ENCODE assay signal across 8 mouse cellular contexts in the genomic region with DNA sequence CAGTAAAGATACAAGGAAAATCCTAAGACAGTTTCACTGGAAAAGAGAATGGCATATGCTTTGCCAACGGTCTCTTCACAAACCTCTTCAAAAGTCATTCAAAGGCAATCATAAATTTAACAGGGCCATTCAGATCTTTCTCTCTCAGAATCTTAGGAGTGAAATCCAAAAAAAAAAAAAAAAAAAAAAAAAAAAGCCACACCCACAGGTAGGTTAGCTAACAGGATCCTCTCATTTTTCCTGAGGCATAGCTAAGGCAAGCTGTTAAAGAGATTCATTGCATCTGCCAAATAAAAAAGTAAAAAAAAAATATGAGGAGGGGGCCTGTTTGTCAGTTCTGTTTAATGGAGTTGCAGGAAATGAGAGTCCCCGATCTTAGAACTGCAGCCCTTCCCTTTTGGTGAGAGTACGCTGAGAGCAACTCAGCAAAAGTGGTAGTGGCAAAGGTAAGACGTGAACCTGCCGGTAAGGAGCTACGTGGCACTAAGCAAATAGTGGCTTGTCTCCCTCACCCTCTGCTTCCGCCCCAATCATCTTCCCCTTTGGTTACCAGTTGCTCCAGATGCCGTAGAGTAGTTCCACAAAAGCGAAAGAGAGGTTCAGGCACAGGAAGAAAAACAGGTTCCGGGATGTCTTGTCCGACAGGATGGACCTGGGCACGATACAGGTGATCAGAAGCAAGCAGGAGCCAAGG. TPM values are rescaled to one million over a fixed set of nuclear protein-coding genes. Genes with fewer than 3 reads are reported as not detected.
DNase-seq lines count a peak whose midpoint lies in the region; ATAC-seq and TF ChIP-seq lines count a peak whose summit lies in the region.

No protein-coding gene starts in this region.

- peak overlapping the region; percentile 56 for H3K27ac ChIP-seq in CH12.LX (ENCODE audit: insufficient read depth, low read depth)
- peak overlapping the region; percentile 86; the same call in 1 of the 2 replicates for H3K27ac ChIP-seq in embryonic facial prominence, embryonic 12.5 days
- H3K27ac ChIP-seq in hindbrain, embryonic 15.5 days (replicated peaks) = peak overlapping the region; percentile 88
- H3K27ac ChIP-seq in neural tube, embryonic 13.5 days (replicated peaks) = peak overlapping the region; percentile 91

- peaks cover 0 to 38% of the 10 kb centered on the region in 2 experiments; a peak in 3 of 4 replicates for H3K4me1 ChIP-seq in CH12.LX (ENCODE audit: control insufficient read depth in 1 of 2, insufficient read depth in 2 of 2)
- H3K4me1 ChIP-seq in embryonic facial prominence, embryonic 12.5 days = peaks cover 11% of the 10 kb centered on the region; the same call in 1 of the 2 replicates
- H3K4me1 ChIP-seq in hindbrain, embryonic 15.5 days (replicated peaks) = peaks cover 31% of the 10 kb centered on the region
- H3K4me1 ChIP-seq in neural tube, embryonic 13.5 days (replicated peaks) = peaks cover 29% of the 10 kb centered on the region

- H3K9me3 ChIP-seq in CH12.LX (replicated peaks; ENCODE audit: low read length) = no peaks in the 10 kb centered on the region
- no peaks in the 10 kb centered on the region for H3K9me3 ChIP-seq in embryonic facial prominence, embryonic 12.5 days
- no peaks in the 10 kb centered on the region for H3K9me3 ChIP-seq in hindbrain, embryonic 15.5 days
- no peaks in the 10 kb centered on the region for H3K9me3 ChIP-seq in neural tube, embryonic 13.5 days

- peak overlapping the region; percentile 91 for H3K4me2 ChIP-seq in CH12.LX (ENCODE audit: insufficient read depth, low read depth, poor library complexity, severe bottlenecking)
- H3K4me2 ChIP-seq in embryonic facial prominence, embryonic 12.5 days (replicated peaks) = peak overlapping the region; percentile 91
- H3K4me2 ChIP-seq in hindbrain, embryonic 15.5 days = peak overlapping the region; percentile 73
- peak overlapping the region; percentile 92 for H3K4me2 ChIP-seq in neural tube, embryonic 13.5 days

- TF ChIP-seq RAD21 in CH12.LX (IDR thresholded peaks at IDR 0.05; ENCODE audit: low read depth, low read length) = no peak

- H3K4me3 ChIP-seq in CH12.LX (replicated peaks in 1 of 3; ENCODE audit: low read depth in 2 of 3, low read length in 2 of 3, poor library complexity in 1 of 3) = peak overlapping the region; percentile 82 to 100 (median 93)
- H3K4me3 ChIP-seq in embryonic facial prominence, embryonic 12.5 days = peak overlapping the region; percentile 88
- H3K4me3 ChIP-seq in hindbrain, embryonic 15.5 days = peak overlapping the region; percentile 57
- H3K4me3 ChIP-seq in neural tube, embryonic 13.5 days = peak overlapping the region; percentile 90

- H3K9ac ChIP-seq in CH12.LX (ENCODE audit: insufficient read depth, low read depth) = peak overlapping the region; percentile 71
- peak overlapping the region; percentile 89 for H3K9ac ChIP-seq in embryonic facial prominence, embryonic 12.5 days
- peak overlapping the region; percentile 55 for H3K9ac ChIP-seq in hindbrain, embryonic 15.5 days
- peak overlapping the region; percentile 94 for H3K9ac ChIP-seq in neural tube, embryonic 13.5 days

- no peak for TF ChIP-seq EP300 in CH12.LX (IDR thresholded peaks at IDR 0.05; ENCODE audit: low read length)

- peak; percentile 18 for DNase-seq in cerebellum, adult 9-10 months
- no peak for DNase-seq in cerebellum, postnatal 36 days
- peak; percentile 67 for DNase-seq in CH12.LX (ENCODE audit: extremely low read depth)
- DNase-seq in lung, adult 18-20 months = peak; percentile 30 to 61
- no peak for DNase-seq in gastrocnemius, postnatal 10 days

- no peak; the same call in 1 of the 2 replicates for TF ChIP-seq POLR2A in CH12.LX (IDR thresholded peaks at IDR 0.05; ENCODE audit: low read depth, low read length)

- peaks cover 8 to 37% of the 10 kb centered on the region in 2 experiments for H3K36me3 ChIP-seq in CH12.LX (replicated peaks in 1 of 2; ENCODE audit: control insufficient read depth in 1 of 2, insufficient read depth in 1 of 2, low read length in 1 of 2)
- 0 out of 2 replicates have a peak, but pooled peaks cover 3% of the 10 kb centered on the region for H3K36me3 ChIP-seq in embryonic facial prominence, embryonic 12.5 days
- no peaks in the 10 kb centered on the region for H3K36me3 ChIP-seq in hindbrain, embryonic 15.5 days
- peaks cover 22% of the 10 kb centered on the region for H3K36me3 ChIP-seq in neural tube, embryonic 13.5 days

- in situ Hi-C loops in CH12.LX (cut with MboI; ENCODE audit: low pct_ligation_motif_present, low pct_unique_long_range_greater_than_20kb, low sequenced_read_pairs) = no loop called here

- dilution Hi-C loops in CH12.LX (cut with MboI; ENCODE audit: extremely low pct_ligation_motif_present, extremely low pct_unique_long_range_greater_than_20kb, low sequenced_read_pairs) = no loop called here

- H3K27me3 ChIP-seq in CH12.LX (replicated peaks) = no peaks in the 10 kb centered on the region
- no peaks in the 10 kb centered on the region for H3K27me3 ChIP-seq in embryonic facial prominence, embryonic 12.5 days
- H3K27me3 ChIP-seq in hindbrain, embryonic 15.5 days = no peaks in the 10 kb centered on the region
- H3K27me3 ChIP-seq in neural tube, embryonic 13.5 days = no peaks in the 10 kb centered on the region

- peaks cover 31% of the 10 kb centered on the region for H3K79me2 ChIP-seq in CH12.LX (replicated peaks; ENCODE audit: control insufficient read depth, extremely low read depth, insufficient read depth, poor library complexity, severe bottlenecking)

- 8% methylated on average over 12 of the region's 12 CpGs for WGBS in embryonic facial prominence, embryonic 12.5 days
- WGBS in hindbrain, embryonic 15.5 days = 7% methylated on average over 12 of the region's 12 CpGs
- WGBS in neural tube, embryonic 13.5 days = 5% methylated on average over 12 of the region's 12 CpGs

- ATAC-seq in embryonic facial prominence, embryonic 12.5 days (ENCODE audit: insufficient number of reproducible peaks, insufficient read depth, low FRiP score, low TSS enrichment) = no peak
- no peak; the same call in 1 of the 2 replicates for ATAC-seq in hindbrain, embryonic 15.5 days (ENCODE audit: low FRiP score, low read depth)
- ATAC-seq in neural tube, embryonic 13.5 days (ENCODE audit: low read depth) = no peak; the same call in 1 of the 2 replicates

- no peak for TF ChIP-seq CTCF in CH12.LX (conservative IDR thresholded peaks at IDR 0.05 in 1 of 2, IDR thresholded peaks at IDR 0.05 in 1 of 2; ENCODE audit: low read depth in 2 of 2, low read length in 2 of 2)

TF ChIP-seq in CH12.LX, 34 proteins besides CTCF, POLR2A, EP300 and RAD21:
- TF ChIP-seq SIN3A (IDR thresholded peaks at IDR 0.05; ENCODE audit: low read length) = peak; percentile 32; the same call in 1 of the 2 replicates
- TF ChIP-seq GABPA (IDR thresholded peaks at IDR 0.05; ENCODE audit: insufficient replicate concordance, low read depth, low read length) = no peak
- TF ChIP-seq ZNF384 (IDR thresholded peaks at IDR 0.05; ENCODE audit: low read depth, low read length) = peak; percentile 86

RNA-seq across cellular contexts. Expression of gene Slc30a7, which starts 0.8 kb away (rescaled TPM):
- total RNA-seq in CH12.LX (2012; rRNA removed) (15.0 and 18.8 TPM in 2 replicates), CH12.LX (2014; rRNA removed) (20.8 and 25.3 TPM in 2 replicates)
- polyA plus RNA-seq in CH12.LX (2012; ENCODE audit: insufficient read length, low read depth) = 32.8 and 38.9 TPM in 2 replicates
- polyA plus RNA-seq in embryonic facial prominence, embryonic 12.5 days (2016; fragmentation: Nextera tagmentation; extraction: Ambion mirVana) = 29.0 and 32.4 TPM in 2 replicates
- polyA plus RNA-seq in hindbrain, embryonic 15.5 days (2015; fragmentation: Nextera tagmentation; extraction: Ambion mirVana) = 16.7 and 21.0 TPM in 2 replicates
- polyA plus RNA-seq in neural tube, embryonic 13.5 days (2015; fragmentation: Nextera tagmentation; extraction: Ambion mirVana) = 15.0 and 18.9 TPM in 2 replicates
- 10 to 100 TPM; 16.1 to 22.2 TPM for total RNA-seq in gastrocnemius, postnatal 10 days (2021)

RNA-seq across cellular contexts. Expression of gene Extl2, which starts 0.8 kb away (rescaled TPM):
- total RNA-seq in CH12.LX (2012; rRNA removed) = 7.2 and 8.1 TPM in 2 replicates
- 11.2 and 11.9 TPM in 2 replicates for total RNA-seq in CH12.LX (2014; rRNA removed)
- polyA plus RNA-seq in CH12.LX (2012; ENCODE audit: insufficient read length, low read depth) = 7.8 and 12.0 TPM in 2 replicates
- 20.3 and 21.3 TPM in 2 replicates for polyA plus RNA-seq in embryonic facial prominence, embryonic 12.5 days (2016; fragmentation: Nextera tagmentation; extraction: Ambion mirVana)
- 35.1 and 35.6 TPM in 2 replicates for polyA plus RNA-seq in hindbrain, embryonic 15.5 days (2015; fragmentation: Nextera tagmentation; extraction: Ambion mirVana)
- polyA plus RNA-seq in neural tube, embryonic 13.5 days (2015; fragmentation: Nextera tagmentation; extraction: Ambion mirVana) = 33.0 and 36.1 TPM in 2 replicates
- 10 to 100 TPM; 15.1 to 17.9 TPM for total RNA-seq in gastrocnemius, postnatal 10 days (2021)

Comparison
In these comparisons a context has a peak if more than half of its experiments do, and no peak if none do; other contexts are left out.
1. DNase-seq: peak in cerebellum, adult 9-10 months (single experiment), CH12.LX (single experiment) and lung, adult 18-20 months (2 of 2); none in cerebellum, postnatal 36 days (0 of 2) and gastrocnemius, postnatal 10 days (single experiment).
2. Peak in every context shown above with its lines, with median percentiles within 50 percentile points of each other: H3K27ac ChIP-seq, H3K4me2 ChIP-seq, H3K4me3 ChIP-seq and H3K9ac ChIP-seq.